Mouse (Mus musculus): ENCODE data around the gene Pla2r1.

Gene Pla2r1

DNA sequence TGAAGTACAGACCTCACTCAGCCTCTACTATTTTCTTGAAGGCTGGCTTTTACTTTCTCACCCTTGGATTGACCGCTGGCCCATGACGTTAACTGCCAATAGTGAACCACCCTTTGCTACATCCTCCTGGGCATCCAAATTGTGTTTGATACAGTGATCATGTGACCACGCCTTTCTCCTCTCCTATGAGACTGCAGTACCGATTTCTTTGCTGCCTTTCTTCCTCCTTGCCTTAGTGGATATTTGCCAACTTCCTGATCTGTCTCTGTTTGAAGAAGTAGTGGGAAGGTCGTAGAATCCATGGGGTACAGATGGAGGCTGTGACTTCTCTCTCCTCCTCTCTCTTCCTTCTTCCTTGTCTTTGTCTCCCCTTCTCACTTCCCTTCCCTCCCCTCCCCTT, 147.7 kb downstream of the Pla2r1 start:
- DNase-seq (ENCODE audit: low read depth, low spot score): no peak

DNA sequence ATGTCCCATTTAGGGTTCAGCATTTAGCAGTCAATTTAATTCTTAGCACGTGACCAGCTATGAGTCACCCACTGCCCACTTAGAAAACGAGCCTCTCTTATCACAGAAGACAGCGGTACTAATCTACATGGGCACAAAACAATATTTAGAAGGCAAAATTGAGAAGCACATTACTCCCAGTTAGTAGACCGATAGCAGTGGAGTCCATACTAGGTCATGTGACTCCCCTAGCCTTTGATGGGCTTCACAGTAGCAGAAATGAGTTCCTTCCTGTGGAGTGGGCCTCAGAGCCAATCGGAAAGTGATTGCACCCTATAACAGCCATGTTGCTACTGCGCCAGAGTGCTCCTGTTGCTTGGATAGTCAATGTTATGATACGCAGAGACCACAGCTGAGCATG, 148.3 kb downstream of the Pla2r1 start:
- DNase-seq (ENCODE audit: low read depth, low spot score): no peak

DNA sequence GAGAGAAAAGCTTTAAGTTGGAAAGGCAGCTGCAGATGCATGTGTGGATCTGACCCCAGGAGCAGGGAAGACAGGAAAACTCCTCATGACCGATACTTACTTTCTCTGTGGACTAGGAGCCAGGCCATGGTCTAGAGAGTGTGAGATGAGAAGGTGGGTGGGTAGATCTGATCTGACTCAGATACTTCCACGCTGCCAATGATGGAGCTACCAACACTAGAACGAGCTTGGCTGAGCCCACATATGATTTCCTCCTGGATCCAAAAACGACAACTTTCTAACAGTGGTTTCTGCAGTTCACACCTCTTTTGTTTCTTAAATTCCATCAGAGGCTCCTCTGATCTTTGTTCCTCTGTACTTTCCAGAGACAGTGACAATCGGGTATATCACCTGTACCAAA, 151.4 kb downstream of the Pla2r1 start:
- DNase-seq (ENCODE audit: low read depth, low spot score): no peak

DNA sequence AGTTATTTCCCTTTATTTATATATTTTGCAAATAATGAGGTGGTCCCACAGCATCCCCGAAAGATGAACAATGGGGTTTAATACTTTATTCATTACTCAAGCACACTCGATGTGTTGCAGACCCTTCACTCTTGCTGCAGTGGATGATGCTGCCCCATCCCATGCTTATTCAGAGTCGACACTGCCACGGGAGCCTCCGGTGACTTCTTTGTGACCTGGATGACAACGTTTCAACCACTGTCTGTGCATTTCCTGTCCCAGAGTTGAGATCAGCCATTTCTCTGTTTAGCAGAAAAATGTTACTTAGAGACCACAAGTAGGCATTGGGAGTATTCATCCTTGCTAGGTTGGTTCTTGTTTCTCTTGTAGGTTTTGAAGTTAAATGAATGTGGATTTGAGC, 159.3 kb downstream of the Pla2r1 start:
- no peak for DNase-seq (ENCODE audit: low read depth, low spot score)

DNA sequence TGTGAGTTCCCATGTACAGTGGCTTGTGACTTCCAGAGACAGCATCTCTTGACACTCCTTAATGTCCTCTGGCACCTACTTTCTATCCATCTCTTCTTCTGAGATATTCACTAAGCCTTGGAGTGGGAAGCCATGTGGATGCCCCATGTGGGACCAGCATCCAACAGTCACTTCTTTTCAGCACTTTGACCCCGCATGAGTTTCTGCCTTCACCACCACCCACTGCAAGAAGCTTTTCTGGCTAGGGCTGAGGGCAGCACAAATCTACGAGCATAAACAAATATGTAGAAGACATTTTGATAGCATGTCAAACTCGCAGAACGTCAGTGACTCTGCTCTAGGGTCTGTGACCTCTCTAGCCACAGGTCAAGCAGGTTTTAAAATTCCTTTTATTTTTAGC, 160.8 kb downstream of the Pla2r1 start:
- DNase-seq (ENCODE audit: low read depth, low spot score): no peak

DNA sequence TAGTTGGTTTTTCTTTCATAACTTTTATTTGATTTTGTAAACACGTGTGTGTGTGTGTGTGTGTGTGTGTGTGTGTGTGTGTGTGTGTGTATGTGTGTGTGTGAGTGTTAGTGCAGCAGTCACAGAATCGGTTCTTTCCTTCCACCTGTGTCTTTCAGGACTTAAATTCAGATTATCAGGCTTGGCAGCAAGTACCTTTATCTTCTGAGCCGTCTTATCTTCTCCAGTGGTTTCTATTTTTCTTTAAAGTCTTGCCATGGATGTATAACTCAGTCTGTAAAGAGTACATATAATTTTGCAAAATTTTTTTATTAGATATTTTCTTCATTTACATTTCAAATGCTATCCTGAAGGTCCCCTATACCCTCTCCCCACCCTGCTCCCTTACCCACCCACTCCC, 165.7 kb downstream of the Pla2r1 start:
- no peak for DNase-seq (ENCODE audit: low read depth, low spot score)

DNA sequence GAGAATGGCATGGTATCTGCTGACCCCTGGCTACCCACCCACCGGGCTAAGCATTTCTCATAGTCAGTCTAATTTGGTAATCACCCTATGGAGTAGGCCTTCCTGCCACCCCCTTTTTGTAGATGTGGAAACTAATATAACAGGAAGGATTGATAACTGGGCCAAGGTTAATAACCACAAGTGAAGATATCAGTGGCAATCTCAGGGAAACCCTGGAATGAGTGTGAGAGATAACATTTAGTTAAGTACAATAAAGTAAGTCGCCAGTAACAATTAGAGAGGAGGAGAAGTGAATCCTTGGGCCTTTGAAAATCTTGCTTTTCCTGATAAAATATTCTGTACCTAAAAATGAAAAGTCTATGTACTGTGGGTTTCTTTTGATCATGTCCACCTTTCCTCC, 166.3 kb downstream of the Pla2r1 start:
- DNase-seq (ENCODE audit: low read depth, low spot score): no peak

DNA sequence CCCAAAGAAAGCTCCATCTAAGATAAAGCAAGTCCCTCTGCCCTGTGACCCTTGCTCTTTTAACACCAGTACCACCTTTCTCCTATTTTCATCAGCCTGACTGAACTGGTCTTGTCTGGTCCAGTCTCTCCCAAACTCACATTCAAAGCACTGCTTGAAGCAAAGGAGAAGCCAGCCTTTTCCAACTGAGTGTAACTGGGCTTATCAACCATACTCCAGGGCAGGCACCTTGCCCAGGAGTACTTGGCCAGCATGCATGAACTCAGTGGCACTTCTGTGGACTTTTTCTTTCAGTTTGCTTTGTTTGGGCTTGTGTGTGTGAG, 168.4 kb downstream of the Pla2r1 start:
- no peak for DNase-seq (ENCODE audit: low read depth, low spot score)

DNA sequence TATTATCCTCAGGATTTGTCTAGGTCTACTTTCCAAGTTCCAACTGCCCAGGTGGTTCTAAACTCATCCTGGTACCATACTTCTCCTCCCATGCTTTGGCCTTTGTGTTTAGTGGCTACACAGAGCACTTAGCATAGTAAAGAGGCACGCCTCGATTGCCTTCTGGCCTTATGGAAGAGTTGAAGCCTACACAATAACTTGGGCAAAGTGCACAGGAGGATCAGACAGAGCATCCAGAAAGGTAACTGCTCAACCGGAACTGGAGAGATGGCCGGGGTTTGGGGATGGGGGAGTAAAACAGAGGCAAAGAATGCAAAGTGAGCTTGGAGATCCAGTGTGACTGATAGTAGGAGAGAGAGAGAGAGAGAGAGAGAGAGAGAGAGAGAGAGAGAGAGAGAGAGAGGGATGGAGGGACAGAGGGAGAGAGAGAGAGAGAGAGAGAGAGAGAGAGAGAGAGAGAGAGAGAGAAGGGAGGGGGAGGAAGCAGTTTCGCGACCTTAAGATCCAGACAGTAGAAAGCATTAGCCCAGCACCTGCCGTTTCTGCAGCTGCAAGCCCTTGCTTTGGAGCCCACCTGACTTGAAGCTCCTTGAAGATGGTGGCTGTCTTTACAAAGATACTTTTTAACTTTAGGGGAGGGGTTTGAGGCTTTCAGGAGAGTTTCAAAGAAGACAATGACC, 168.9 kb downstream of the Pla2r1 start:
- no peak for DNase-seq (ENCODE audit: low read depth, low spot score)

DNA sequence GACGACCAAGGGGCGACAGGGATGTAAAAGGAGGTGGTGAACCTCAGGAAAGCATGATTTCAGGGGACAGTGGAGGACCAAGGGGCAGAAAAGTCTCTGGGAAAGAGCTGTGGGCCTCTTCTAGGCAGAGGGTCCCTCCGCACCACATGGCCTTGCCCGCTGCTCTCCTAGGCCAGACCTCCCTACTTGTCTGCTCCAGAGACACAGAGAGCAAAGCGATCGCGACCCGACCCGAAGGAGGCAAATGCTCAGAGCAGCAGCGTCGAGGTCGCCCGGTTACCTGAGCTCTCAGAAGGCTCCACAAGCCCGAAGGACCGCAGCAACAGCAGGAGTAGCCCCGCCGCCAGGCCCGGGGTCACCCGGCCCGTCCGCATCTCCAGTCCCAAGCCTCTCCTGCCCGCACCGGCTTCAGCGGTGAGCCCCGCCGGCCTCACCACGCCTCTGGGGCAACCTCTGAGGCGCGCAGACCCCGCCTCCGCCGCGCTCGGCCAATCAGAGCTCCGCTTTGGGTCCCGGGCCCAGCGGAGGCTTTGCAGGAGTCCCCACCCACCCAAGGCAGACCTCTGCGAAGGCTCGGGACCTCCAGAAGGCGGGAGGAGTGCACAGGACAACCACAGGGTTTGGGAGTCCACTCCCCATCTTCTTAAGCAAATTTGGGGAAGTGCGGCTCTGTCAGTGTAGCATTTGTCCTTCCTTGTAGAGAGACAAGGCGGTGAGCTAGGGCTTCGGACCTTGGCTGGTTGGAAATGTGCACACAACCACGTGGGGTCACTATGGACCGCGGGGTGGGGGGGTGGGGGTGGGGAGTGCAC, 170.0 kb downstream of the Pla2r1 start, which contains the start of gene Ly75:
Ly75 (minus strand) TSS at position 446 of the 812 bp plus-strand sequence.
- DNase-seq (ENCODE audit: low read depth, low spot score): no peak

DNA sequence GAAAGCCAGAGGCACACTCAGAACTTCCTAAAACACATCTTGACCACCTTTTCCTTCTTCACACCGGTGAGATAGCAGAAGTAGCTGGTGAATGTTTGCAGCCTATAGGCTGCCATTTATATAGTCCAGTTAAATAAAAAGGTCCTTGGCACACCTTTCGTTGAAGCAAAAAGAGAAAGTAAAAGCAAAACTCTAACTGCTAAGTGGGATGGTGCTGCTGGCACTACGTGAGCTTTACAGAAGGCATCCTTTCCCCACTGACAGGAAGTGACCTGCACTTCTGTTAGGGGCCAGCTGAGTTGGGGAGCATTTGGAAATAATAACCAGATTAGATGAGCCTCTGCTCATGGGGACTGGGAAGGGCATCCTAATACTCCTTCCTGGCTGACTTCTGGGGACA, 170.8 kb downstream of the Pla2r1 start:
- DNase-seq (ENCODE audit: low read depth, low spot score): no peak

DNA sequence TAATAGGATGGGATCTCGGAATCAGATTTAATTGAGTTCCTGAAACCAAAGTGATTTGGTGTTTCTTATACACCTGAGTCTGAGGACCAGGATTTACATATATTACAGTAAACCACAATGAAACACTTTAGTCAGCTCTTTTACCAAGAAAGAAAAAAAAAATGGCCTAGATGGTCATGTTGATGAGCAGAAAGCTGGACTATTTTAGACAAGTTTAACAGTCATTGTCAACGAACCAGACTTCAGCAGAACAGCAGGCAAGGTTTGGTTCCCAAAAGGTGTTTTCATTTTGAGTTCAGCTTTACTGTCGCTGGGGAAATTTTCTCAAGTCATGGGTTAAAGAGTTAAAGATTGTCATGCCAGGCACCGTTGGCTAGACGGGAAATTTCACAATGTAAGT, 175.8 kb downstream of the Pla2r1 start:
- no peak for DNase-seq (ENCODE audit: low read depth, low spot score)

DNA sequence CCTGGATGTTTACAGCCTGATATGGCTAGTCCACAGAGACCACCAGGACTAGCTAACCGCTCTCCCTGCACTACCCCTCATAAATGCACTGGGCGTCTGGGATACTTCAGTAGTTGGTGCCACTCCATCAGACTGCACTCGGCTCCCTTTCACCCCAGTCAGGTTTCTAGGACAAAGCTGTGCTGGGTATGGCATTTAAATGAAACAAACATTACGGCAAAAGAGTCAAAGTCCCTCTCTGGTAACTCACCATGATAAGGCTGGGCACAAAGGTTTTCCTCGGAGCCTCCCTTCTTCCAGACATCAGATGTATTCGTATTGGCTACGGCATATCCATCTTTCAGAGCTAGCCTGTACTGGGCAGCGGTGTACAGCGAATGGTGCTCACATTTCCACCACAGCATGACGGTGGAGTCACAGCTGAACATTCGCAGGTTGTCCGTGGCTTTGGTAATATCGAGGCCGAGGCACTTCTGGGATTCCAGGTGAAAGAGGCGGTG, 177.4 kb downstream of the Pla2r1 start:
- no peak for DNase-seq (ENCODE audit: low read depth, low spot score)

DNA sequence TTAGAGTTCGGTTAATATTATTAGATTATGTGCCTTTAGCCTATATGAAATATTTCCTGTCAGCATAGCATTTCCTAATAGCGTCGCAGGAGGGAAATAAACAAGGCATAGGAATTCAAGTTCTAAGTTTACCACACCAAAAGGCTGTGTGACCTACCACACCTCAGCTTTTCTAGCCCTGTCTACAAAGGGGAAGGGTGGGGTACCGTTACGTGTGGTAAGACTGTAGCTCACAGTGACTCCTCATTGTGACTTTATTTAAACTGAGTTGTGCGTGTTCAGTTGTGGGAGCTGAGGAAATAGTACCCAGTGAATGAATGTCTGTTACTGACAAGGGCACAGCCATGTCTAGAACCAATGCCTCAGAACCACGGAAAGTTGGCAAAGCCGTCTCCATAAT, 178.0 kb downstream of the Pla2r1 start:
- no peak for DNase-seq (ENCODE audit: low read depth, low spot score)

DNA sequence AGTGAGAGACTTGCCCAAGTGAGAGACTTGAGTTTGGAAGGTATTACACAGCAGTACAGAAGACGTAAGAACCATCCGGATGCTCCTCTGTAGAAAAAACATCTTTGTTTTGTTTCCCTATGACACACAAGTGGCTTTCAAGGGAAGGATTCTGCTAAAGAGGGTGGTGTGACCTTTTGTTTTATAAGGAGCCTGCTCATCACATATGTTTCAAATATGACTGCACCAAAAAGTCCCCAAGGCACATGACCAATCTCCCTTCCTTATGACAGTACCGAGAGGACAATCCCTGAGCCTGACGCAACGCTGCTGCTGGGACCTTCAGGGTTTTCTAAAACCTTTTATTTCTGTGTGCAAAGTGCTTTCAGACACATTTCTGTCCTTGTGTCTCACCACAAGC, 182.9 kb downstream of the Pla2r1 start:
- no peak for DNase-seq (ENCODE audit: low read depth, low spot score)

DNA sequence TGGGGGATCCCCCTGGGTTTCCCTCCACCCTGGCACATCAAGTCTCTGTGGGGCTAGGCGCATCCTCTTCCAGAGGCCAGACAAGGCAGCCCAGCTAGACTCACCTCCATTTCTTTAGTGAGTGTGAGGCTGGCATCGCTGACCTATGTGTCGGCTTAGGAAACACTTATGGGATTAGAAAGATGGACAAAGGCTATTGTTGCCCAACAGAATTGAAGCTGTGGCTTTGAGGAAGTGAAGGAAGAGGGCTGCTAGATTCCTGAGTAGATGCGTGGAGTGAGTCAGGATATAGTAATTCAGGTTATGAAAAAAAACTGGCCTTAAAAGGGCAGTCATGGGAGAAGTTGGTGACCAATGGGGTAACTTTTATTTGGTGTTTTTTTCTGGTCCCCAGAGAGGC, 183.7 kb downstream of the Pla2r1 start:
- DNase-seq (ENCODE audit: low read depth, low spot score): no peak

DNA sequence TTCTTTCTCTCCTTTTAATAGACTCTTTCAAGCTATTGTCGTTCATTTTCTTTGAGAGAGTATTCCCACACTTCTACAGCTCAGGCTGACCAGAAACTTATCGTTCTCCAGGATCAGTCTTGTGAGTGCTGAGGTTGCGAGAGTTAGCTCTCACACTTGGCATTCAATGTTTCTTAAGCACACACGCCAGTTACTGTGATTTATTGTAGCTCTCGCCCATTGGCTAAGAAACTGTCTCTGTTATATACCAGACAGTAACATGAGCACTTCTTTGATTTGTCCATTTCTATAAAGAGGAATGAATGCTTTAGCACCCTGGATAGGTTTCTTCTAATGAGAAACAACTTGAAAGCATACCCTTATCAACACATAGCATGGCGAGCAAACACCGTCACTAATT, 185.2 kb downstream of the Pla2r1 start:
- DNase-seq (ENCODE audit: low read depth, low spot score): no peak
